Mouse (Mus musculus) fat pad, adult 2 months (tissue): ENCODE results near the gene Htra1.

Source experiments
- DNase-seq: peaks from one replicate; pipeline ENCODE4 v3.0.0-alpha.2; 2011; ENCODE audit warnings: low read depth, low spot score; ENCODE audit errors: extremely low read depth

Htra1 gene

GRCm38 (mm10) chr7:131004071-131004470 is 68.2 kb downstream of the Htra1 start:
- no peak for DNase-seq

DNA sequence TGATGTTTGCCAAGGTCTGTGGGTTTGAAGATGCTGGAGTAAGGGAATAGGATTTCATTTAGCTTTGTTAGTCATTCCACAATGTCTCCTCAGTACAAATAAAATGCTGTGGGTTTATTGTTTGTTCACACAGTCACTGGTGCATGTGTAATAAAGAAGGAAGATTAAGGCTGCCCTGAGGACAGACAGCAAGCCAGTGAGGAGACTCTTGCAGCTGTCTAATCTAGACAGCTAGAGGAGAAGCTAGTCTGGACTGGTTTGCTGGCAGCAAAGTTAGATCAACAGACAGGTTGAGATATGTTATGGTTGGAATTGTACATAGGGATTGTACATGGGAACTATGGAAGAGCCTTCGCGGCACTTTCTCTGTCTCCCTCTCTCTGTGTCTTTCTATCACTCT is 71.3 kb downstream of the Htra1 start:
- peak; percentile 85 for DNase-seq

GRCm38 (mm10) chr7:131009178-131009577 is 73.3 kb downstream of the Htra1 start:
- no peak for DNase-seq

GRCm38 (mm10) chr7:131011901-131012300 is 76.0 kb downstream of the Htra1 start:
- DNase-seq = peak; percentile 43

- DNase-seq = peak; percentile 54
Measured at GRCm38 (mm10) chr7:131019181-131019580, 83.3 kb downstream of the Htra1 start.

DNA sequence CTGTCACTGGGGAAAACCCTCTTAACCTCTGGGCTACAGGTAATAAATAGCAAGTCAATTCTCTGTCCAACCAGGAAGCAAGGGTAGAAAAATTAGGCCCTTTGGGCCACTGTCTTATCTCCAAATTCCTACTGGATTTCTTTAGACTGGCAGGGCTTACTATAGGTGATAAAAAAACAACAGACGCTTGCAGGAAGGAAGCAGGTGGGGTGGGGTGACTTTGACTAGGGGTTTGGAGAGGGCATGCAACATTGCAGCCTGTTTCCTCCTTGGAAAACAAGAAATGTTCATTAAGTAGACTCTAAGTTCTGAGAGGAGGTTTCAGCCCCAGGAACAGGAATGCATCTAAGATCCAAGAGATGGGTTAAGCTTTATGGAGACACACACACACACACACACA is 88.9 kb downstream of the Htra1 start:
- no peak for DNase-seq

DNA sequence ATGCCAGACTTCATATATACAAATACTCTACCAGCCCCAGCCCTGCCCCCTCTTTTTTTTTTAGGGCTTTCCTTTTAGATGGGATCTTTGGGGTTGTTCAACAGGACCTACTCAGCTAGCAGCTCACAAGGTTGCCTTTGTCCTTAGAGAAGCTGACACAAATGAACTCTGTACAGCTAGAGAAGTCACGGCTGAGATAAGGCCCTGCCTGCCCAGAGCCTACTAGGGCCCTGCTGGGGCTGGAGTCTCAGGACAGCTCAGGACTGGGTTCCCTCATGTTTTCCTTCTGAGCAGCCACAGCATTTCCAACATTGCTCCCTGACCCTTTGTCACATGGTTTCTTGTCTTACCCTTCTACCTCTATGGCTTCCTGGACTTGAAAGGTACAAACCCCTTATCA is 91.6 kb downstream of the Htra1 start:
- no peak for DNase-seq

GRCm38 (mm10) chr7:131031755-131032154 is 95.8 kb downstream of the Htra1 start, which contains the start of gene Dmbt1:
Gene Dmbt1 (plus strand): TSS chr7:131032053.
- DNase-seq = no peak
